Mouse (Mus musculus) telencephalon, adult 2 months (tissue): ENCODE results near the gene Lcn10.
"Not testable (repeated sequence)": the region's sequence is repeated elsewhere in the genome, so short reads cannot be mapped to it uniquely, and the experiment has no call there.

Source experiments
- DNase-seq: peaks from one replicate; pipeline ENCODE4 v3.0.0-alpha.2; 2011; ENCODE audit warnings: low read depth, low spot score

The Lcn10 gene

GRCm38 (mm10) chr2:25682426-25682825 is at the start of gene Lcn10:
TSS of gene Lcn10 (plus strand) at chr2:25682726.
- DNase-seq: no peak

- no peak for DNase-seq
Observed at GRCm38 (mm10) chr2:25633616-25634015, 48.9 kb upstream of the Lcn10 start.

GRCm38 (mm10) chr2:25634046-25634445 is 48.5 kb upstream of the Lcn10 start:
- no peak for DNase-seq

- no peak for DNase-seq
Observed at GRCm38 (mm10) chr2:25639890-25640289, 42.6 kb upstream of the Lcn10 start.

GRCm38 (mm10) chr2:25652902-25653301 is 29.6 kb upstream of the Lcn10 start, which contains the start of gene Lcn8:
TSS of gene Lcn8 (plus strand) at chr2:25653120.
- DNase-seq: no peak

GRCm38 (mm10) chr2:25654502-25654901 is 28.0 kb upstream of the Lcn10 start:
- no peak for DNase-seq

GRCm38 (mm10) chr2:25656691-25657090 is 25.8 kb upstream of the Lcn10 start:
- DNase-seq: no peak

- DNase-seq: no peak
Observed at GRCm38 (mm10) chr2:25657246-25657645, 25.3 kb upstream of the Lcn10 start.

- DNase-seq: no peak
Observed at GRCm38 (mm10) chr2:25657652-25658051, 24.9 kb upstream of the Lcn10 start, which contains the start of gene Lcn5. TSS of gene Lcn5 (plus strand) at chr2:25657952.

- no peak for DNase-seq
Observed at GRCm38 (mm10) chr2:25660279-25660678, 22.2 kb upstream of the Lcn10 start.

- no peak for DNase-seq
Observed at GRCm38 (mm10) chr2:25661245-25661970, 21.1 kb upstream of the Lcn10 start.

GRCm38 (mm10) chr2:25663511-25663910 is 19.0 kb upstream of the Lcn10 start:
- no peak for DNase-seq

GRCm38 (mm10) chr2:25664125-25664524 is 18.4 kb upstream of the Lcn10 start:
- DNase-seq: no peak

- DNase-seq: no peak
Observed at GRCm38 (mm10) chr2:25666516-25666915, 16.0 kb upstream of the Lcn10 start.

GRCm38 (mm10) chr2:25676486-25676885 is 6.0 kb upstream of the Lcn10 start, which contains the start of gene Lcn6:
TSS of gene Lcn6 (plus strand) at chr2:25676786.
- no peak for DNase-seq

GRCm38 (mm10) chr2:25679559-25679958 is 3.0 kb upstream of the Lcn10 start:
- DNase-seq: no peak

GRCm38 (mm10) chr2:25686941-25687340 is 4.4 kb downstream of the Lcn10 start:
- no peak for DNase-seq

GRCm38 (mm10) chr2:25694605-25695004 is 12.1 kb downstream of the Lcn10 start:
- DNase-seq: peak; percentile 16

- DNase-seq: no peak
Observed at GRCm38 (mm10) chr2:25696951-25697350, 14.4 kb downstream of the Lcn10 start.

- no peak for DNase-seq
Observed at GRCm38 (mm10) chr2:25698696-25699095, 16.2 kb downstream of the Lcn10 start.

- not testable (repeated sequence) for DNase-seq
Observed at GRCm38 (mm10) chr2:25699743-25700142, 17.2 kb downstream of the Lcn10 start, which contains the start of gene Obp2a. TSS of gene Obp2a (plus strand) at chr2:25700043.

- no peak for DNase-seq
Observed at GRCm38 (mm10) chr2:25701001-25701400, 18.5 kb downstream of the Lcn10 start.

- no peak for DNase-seq
Observed at GRCm38 (mm10) chr2:25703706-25704105, 21.2 kb downstream of the Lcn10 start.
